Mouse (Mus musculus): ENCODE measurements around the gene Il9r. TPM values are rescaled to one million over a fixed set of nuclear protein-coding genes. Genes with fewer than 3 reads are reported as not detected.

Gene Il9r
- total RNA-seq (2017) = not detected in 2 replicates

DNA sequence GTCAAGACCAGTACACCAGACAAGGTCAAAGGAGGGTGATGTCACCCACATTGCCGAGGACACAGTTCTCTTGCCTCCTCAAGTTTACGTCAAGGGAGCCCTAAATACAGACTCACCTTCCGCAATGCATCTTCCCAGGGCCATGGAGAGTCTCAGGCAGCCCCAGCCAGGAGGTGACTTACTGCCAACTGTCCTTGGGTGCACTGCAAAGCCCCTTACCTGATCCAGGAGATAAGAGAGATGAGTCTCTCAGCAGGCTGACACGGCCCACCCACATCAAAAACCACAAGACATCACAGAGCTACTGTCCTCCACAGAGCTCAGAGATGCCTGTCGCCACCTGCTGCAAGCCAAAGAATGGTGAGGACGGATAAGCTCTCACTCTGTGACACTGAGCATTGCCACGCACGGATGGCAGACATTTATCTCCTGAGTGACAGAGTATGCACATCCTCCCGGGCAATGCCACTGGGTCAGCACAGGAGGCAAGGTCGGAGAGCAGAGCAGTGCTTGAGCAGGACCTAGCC lies at the start of gene Il9r:
Gene Il9r, minus strand, starts transcription at position 205 of the 527 bp plus-strand sequence.
- no peak for ATAC-seq (replicated peaks; ENCODE audit: low read depth, poor library complexity, severe bottlenecking)

DNA sequence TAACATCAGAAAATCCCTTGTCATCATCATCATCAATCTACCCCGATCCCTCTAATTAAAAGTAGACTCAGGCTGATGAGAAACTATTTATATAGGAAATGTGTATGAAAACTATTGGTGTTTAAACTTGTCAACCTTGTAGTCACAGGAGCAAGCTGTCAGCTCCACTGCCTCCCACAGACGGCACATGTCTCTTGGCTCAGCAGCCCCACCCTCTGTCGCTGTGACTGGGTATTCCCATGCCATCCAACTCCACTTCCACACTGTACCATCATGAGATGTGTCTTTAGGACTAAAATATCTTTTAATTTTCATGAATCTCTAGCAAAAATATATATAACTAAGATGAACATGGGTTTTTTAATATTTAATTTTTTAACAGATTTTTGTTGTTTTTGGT lies 48.3 kb upstream of the Il9r start:
- ATAC-seq (replicated peaks; ENCODE audit: low read depth, poor library complexity, severe bottlenecking) = no peak

DNA sequence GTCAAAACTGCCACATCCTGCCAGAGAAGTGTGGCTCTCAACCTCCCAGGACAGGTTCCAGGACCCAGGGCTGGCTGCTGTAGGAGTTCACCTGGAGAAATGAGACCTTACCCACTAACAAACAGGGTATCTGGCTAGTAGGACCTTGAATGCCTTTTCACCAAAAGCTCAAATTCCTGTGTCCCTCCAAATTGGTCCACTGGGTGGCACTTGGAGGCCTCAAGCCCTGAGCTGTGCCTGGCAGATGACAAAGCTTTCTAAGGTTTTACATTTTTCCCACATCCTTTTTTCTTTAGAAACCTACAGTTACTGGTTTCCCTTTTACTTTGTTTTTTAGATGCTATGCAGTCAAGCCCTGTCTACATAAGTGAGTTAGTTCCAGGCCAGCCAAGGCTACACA lies 47.0 kb upstream of the Il9r start:
- ATAC-seq (replicated peaks; ENCODE audit: low read depth, poor library complexity, severe bottlenecking) = peak; percentile 63

DNA sequence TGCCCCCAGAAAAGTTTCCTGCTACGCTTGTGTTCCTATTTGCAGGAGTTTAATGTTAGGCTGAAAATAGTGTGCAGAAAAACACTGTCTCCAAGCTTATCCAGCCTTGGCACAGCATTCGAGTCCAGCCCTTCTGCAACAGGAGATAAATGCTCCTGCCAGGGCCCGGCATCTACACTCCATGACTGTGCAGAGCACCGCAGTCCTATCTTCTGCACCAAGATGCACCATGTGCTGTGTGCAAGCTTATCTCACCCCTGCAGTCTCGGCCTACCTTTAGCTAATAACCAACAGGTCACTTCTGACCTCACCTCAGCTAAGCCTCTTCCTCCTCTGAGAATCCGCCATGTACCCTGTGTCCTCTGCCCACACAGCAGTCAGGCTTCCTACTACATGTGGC lies 45.5 kb upstream of the Il9r start:
- ATAC-seq (replicated peaks; ENCODE audit: low read depth, poor library complexity, severe bottlenecking) = peak; percentile 79

DNA sequence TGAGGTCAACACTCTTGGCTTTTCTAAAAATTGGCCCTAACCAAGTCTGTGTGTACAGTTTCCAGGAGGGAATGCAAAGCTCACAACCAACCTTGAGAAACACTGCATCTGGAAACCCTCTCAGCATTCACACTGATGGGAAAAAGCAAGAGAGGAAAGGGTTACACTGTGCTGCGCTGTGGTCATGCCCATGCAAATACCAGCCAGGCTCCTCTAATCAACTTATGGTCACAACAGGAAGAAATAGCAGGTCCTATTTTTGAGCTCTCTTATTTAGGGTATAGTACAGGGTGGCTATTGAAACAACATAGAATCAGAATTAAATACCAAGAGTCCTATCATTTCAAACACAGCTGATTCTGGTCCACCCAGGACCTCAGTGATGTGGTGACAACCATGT lies 44.5 kb upstream of the Il9r start:
- no peak for ATAC-seq (replicated peaks; ENCODE audit: low read depth, poor library complexity, severe bottlenecking)

DNA sequence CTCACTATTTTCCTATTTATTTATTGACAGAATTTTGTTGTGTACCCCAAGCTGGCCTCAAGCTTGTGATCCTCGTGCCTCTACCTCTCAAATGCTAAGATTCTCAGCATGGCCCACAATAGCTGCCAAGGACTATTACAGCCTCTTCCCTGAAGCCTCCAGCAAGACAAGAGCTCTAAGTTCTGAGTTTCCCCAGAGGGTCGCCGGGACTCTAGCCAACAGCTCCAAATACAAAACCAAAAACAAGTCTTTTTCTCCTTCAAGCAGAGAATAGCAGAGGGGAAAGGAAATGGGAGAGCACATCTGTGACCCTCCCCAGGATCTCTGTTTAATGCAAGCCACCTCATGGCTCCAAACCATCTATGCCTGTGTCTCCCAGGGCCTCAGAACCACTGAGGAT lies 44.0 kb upstream of the Il9r start:
- no peak for ATAC-seq (replicated peaks; ENCODE audit: low read depth, poor library complexity, severe bottlenecking)

DNA sequence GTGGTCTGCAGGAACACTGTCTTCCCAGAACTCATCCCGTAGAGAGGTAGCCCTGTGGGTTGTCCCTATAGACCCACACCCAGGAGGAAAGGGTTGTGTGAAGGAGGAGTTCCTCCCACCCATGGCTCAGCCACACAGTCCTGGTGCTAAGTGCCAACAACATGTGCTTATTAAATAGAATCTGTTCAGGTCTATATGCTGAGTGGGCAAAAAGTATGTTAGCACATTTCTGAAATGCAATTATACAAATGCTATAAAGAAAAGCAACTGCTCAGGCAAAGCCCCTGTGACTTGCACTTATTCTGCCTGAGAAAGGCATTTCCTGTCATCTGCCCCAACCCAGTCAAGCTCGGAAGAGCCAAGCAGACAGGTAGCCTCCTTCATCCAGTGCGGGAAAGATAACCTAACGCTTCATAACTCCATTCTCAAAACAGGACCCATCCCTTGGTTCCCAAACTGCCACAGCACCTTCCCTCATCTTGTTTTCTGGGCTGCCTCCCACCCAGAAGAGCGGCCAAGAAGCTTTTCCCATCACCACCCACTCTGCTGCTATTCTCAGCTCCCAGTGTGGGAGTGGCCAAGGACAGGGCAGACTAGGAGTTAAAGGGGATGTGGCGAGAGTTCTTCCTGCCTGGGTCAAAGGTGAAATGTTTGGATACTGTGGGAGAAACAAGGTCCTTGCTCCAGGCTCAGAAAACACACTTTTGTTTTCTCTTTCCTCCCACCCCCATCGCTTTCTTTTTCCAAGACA lies 43.3 kb upstream of the Il9r start:
- ATAC-seq (replicated peaks; ENCODE audit: low read depth, poor library complexity, severe bottlenecking) = no peak

DNA sequence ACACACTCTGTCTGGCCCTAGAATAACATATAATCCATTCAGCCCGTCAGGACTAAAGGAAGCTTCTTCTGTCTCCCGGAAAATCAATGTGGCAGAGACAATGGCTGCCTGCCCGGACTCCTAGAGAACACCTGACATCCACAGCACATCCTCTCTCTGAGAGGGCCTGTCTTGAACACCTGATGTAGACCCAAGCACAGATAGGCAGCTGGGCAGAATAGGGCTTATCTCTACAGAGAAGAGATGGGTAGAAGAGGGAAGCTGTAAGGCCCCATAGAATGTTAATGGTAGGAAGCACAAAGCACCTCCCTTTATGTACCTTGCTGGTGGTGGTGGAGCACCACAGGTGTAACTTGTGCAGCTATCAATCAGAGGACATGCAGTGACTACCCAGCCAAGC lies 42.1 kb upstream of the Il9r start:
- ATAC-seq (replicated peaks; ENCODE audit: low read depth, poor library complexity, severe bottlenecking) = no peak

DNA sequence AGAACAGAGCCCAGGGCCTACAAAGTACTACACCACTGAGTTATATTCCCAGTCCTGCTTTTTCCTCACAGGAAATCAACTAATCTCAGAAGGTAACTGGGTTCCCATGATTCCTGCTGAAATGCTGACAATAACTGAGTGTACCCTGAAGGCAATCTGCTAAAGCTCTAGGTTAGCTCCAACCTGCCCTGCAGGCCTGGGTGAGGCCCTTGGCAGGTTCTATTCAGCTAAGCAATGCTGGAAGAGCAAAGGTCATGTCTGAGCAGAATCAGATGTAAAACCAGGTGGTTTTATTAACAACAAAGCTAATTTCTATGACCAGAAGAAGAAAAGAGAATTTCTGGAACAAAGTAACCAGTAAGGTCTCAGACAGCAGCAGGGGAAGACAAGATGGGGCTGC lies 41.3 kb upstream of the Il9r start:
- no peak for ATAC-seq (replicated peaks; ENCODE audit: low read depth, poor library complexity, severe bottlenecking)

DNA sequence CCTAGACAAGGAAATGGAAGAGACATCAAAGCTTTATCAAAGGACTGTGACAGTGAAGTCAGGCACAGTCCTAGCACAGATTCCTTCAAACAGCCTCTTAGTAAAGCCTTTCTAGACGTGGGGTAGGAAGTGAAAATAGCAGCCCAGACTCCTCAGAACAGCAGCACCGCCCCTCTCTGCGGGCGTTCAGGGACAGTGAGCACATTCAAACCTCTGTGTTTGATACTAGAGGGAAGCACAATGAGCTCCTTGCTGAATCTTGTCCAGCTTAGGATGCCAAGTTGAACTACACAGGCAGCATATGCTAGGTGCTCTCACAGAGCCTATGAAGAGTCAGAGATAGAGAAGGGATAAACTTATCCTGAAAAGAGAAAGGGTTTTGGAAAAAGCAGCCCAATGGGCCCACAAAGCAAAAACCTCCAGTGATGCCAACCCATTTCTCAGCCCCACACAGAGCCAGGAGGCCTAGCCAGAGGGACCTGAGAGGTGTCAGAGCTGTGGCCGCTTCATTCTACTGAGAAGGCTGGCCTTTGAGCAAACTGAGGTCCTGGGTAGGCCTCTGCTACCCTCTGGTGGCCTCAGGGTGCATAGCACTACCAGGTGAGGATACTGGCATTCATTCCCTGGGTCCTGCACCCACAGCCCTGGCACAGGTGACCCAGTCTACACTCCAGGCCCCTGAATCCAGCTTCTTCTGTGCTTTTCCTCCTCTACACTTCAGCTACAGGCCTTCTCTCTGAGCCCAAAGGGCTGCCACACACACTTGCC lies 38.2 kb upstream of the Il9r start:
- peak; percentile 94 for ATAC-seq (replicated peaks; ENCODE audit: low read depth, poor library complexity, severe bottlenecking)

DNA sequence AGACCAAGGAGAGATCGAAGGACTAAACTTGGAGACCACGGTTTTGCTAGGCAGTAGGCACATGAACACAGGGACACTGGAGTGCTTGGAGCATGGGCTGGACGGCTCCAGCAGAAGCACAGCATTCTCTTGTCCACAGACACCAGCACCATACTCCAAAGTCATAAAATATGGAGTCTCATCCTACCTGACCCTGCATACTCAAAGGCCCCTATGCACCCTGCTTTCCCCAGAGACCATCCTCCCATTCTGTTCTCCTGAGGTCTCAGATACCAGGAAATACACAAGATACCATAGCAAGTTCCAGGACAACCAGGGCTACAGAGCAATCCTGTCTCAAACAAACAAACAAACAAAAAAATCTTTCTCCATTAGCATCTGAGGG lies 37.3 kb upstream of the Il9r start:
- ATAC-seq (replicated peaks; ENCODE audit: low read depth, poor library complexity, severe bottlenecking) = no peak

DNA sequence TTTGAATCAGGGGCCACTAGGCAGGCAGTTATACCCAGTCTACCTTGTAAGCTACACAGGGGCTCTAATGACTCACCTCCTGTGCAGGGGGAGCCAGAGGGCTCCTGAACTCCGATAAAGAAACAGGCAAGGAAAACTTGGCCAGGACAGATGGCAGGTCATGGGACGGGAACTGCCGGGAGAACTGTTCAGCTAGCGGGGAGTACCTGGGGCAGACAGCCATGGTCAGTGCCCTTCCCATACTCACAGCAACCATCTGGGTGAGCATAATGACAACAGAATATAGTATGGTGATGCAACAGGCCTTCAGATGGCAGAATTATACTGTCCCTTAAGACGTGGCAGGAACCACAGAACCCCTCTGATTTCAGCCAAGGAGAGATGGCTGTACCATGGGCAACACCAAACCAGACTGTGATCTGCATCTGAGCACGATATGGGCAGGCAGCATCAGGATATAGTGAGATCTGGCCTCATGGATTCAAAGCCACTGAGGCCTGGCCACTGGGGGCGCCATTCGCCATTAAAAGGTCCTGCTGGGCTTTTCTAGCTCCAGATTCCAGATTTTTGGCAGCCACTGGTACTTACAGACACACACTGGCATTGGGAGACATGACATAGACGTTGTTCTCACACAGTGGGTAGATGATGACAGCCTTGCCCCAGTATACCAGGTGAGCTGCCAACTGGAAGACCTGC lies 36.8 kb upstream of the Il9r start:
- peak; percentile 55 for ATAC-seq (replicated peaks; ENCODE audit: low read depth, poor library complexity, severe bottlenecking)

DNA sequence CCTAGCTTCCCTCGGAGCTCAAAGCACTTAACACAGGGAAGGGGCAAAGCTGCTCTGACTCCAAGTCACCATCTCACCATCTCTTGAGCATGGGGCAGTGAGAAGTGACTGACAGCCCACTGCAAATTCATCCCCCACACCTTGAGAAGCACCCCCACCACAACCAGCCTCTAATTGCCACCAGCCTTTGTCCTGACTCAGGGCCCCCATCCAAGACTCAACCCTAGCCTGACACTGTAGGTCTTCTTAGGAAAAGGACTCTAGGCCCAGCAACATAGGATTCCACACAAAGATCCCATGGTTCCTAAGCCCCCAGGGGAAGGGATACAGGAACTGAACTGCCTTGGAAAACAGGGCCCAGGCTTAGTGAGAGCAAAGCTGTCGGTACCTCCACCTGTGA lies 36.1 kb upstream of the Il9r start:
- ATAC-seq (replicated peaks; ENCODE audit: low read depth, poor library complexity, severe bottlenecking) = no peak

DNA sequence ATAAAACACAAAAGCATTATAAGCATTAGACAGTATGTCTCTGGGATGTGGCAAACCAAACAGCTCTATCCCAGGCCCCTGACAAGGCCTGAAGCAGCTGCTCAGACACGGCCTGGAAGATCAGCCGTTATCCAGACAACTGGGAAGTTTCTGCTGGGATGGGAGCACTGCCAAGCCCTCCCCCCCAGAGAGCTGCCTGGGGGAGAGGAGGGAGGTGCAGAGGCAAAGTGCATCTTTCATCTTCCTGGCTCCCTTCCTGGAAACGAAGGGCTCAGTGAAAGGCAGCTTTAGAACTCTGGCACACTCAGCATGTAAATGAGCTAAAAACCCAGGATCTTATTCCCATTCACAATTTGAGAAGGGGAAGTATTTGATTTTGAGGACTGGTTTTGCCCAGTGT lies 35.6 kb upstream of the Il9r start:
- ATAC-seq (replicated peaks; ENCODE audit: low read depth, poor library complexity, severe bottlenecking) = no peak

DNA sequence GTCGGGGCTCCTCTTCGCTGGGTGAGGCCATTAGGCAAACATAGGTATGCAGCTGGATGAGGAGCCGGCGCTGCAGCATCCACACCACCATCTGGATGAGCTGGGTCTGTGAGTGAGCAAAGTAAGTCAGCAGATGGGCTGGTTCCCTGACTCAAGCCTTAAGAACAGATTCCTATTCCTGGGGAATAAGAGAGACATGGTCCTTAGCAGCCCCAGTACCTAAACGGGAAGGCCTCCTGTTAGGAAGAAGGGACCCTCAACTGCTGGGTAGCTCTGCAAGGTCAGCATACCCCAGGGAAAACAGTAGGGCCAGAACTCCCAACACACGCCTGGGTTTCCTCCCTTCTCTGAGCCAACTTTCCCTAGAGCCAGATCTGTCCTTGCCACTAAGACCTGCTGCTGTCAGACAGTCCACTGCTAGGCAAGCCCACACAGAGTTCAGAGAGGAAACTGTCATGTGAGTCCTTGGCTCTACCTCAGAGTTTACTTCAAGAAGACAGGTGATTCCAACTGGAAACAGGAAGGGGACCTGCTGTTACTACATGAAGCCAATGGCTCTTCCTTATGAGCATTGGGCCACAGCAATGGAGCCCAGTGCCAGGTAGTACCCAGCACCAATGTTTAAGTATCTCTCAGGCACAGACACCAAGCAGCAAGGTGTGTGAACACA lies 34.9 kb upstream of the Il9r start:
- no peak for ATAC-seq (replicated peaks; ENCODE audit: low read depth, poor library complexity, severe bottlenecking)

DNA sequence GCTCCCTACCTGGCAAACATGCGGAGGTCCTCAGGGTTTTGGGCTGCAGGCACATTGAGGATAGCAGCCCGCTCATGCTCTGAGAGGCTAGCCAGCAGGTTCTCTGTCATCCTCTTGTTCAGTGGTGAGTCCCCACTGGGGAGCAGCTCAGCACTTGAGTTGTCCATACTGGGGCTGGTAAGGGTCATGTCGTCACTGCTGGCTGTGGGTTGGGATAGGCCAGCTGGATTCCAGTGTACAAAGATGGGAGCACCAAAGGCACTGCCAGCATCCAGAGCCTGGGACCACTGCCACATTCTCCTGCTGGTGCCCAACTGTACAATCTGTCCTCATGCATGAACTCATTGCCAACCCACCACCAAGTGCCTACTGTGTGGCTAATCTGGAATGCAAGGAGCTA lies 33.8 kb upstream of the Il9r start:
- ATAC-seq (replicated peaks; ENCODE audit: low read depth, poor library complexity, severe bottlenecking) = no peak

DNA sequence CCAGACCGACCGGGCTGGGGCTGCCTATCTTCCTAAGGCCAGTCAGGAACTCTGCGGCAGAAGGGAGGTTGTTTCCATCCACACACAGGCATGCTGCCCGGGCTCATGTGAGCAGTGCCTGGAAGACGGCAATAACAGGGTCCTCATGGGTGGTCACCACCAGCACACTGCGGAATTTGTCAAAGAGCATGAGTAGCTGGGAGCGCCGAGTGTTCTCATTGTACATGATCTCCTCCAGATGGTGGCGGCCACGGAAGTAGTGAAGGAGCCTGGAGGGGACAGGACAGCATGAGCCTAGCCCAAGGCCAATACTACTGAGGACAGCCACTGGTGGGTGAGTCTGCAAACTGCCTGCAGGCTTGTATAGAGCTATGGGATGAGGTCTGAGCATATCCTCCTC lies 32.8 kb upstream of the Il9r start:
- no peak for ATAC-seq (replicated peaks; ENCODE audit: low read depth, poor library complexity, severe bottlenecking)

DNA sequence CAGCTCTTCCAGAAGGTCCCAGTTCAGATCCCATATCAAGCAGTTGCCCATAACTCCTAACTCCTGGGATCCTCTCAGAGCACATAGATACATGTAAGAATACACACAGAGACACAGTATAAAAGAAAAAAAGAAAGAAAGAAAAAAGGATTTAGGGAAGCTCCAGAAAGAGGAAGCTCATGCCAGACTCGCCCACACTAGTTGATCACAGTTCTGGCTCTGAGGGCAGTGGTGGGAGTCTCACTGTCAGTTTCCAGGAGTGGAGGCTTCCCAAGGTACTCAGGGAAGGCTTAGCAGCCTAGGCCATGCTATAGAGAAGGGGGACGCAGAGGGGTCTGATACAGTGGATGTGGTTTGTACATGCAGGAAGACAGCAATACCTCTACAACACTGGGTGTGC lies 31.0 kb upstream of the Il9r start:
- no peak; the same call in 1 of the 2 replicates for ATAC-seq (replicated peaks; ENCODE audit: low read depth, poor library complexity, severe bottlenecking)

DNA sequence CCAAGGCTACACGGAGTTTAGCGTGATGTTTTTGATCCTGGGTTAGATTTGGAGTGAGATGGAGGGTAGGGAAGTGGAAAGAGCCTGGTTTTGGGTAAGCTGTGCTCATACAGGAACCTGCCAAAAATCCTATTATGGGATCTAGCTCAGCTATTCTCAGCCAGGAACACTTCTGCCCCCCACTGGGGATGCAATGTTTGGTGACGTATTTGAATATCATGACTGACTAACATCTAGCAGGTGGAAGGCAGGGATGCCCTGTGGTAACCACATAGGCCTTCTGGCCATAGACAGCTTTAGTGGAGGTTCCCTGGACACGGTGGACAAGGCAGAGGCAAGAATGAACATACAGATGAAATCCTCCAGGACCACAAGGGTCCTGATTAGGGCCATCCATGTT lies 30.1 kb upstream of the Il9r start:
- ATAC-seq (replicated peaks; ENCODE audit: low read depth, poor library complexity, severe bottlenecking) = no peak

DNA sequence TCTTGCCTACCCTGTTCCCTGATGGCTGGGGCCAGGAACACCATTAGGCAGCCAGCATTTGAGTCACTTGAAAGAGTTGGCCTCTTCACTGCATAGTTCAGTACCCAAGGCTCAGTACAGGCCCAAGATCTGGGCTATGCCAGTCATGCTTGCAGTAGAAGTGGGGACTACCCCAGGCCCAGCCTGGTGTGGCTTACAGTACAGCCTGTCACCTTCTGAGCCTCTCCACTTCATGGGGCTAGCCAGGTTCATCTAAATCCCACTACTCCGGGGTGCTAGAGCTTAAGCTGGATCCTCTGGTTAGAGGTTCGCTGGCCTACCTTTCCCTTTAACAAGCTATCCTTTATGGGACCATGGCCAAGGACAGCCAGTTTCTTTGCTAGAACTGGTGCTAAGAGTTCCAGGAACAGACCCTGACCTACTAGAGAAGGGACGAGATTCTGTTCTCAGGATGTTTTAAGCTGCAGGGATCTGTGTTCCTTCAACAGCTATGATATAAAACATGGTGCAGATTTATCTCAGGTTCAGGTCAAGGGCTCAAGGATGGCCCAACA lies 28.3 kb upstream of the Il9r start:
- no peak for ATAC-seq (replicated peaks; ENCODE audit: low read depth, poor library complexity, severe bottlenecking)

Data from common myeloid progenitor, adult 5-6 weeks (primary cell).